ENCODE assay signal across 8 mouse cellular contexts in genomic region chr11:86995625-86996221, GRCm38 (mm10). TPM values are rescaled to one million over a fixed set of nuclear protein-coding genes. Genes with fewer than 3 reads are reported as not detected.
A peak's percentile ranks its signal among the peaks of the same experiment; 100 is the strongest.
DNase-seq lines count a peak whose midpoint lies in the region; ATAC-seq lines count a peak whose summit lies in the region.

No protein-coding gene starts in this region.

- no peak for ATAC-seq in kidney, embryonic 16.5 days (ENCODE audit: low FRiP score, low TSS enrichment)
- ATAC-seq in cerebellum, adult (ENCODE audit: insufficient number of reproducible peaks, low FRiP score, low TSS enrichment) = peak; percentile 67
- ATAC-seq in forebrain, embryonic 13.5 days = no peak

- WGBS in kidney, embryonic 16.5 days = 43% methylated on average over 6 of the region's 6 CpGs
- WGBS in forebrain, embryonic 13.5 days = 21% methylated on average over 6 of the region's 6 CpGs
- WGBS in macrophage (ENCODE audit: missing documents) = 37% methylated on average over 6 of the region's 6 CpGs

- H3K79me2 ChIP-seq in macrophage (ENCODE audit: inconsistent target) = peaks cover 2% of the 10 kb centered on the region; the same call in 1 of the 2 replicates

- no peak overlapping the region for H3K27ac ChIP-seq in kidney, embryonic 16.5 days (ENCODE audit: low read length)
- peak overlapping the region; percentile 52; the same call in 1 of the 2 replicates for H3K27ac ChIP-seq in forebrain, embryonic 13.5 days
- peak overlapping the region; percentile 19 for H3K27ac ChIP-seq in macrophage

- peaks cover 32% of the 10 kb centered on the region for H3K4me1 ChIP-seq in kidney, embryonic 16.5 days (ENCODE audit: insufficient read depth, low read length)
- H3K4me1 ChIP-seq in forebrain, embryonic 13.5 days = peaks cover 32% of the 10 kb centered on the region

- intact Hi-C loops in heart, postnatal 14 days (cut with DNase I) = loop anchor here (10.0 kb wide), 1 partner anchor 101 kb away; no protein-coding TSS in a partner anchor

- peak; percentile 54 for DNase-seq in kidney, adult 11 months
- DNase-seq in heart, postnatal 14 days = peak; percentile 70 to 74
- peak; percentile 54 to 67 for DNase-seq in layer of hippocampus, postnatal 10 days (ENCODE audit: low spot score in 2 of 2)
- DNase-seq in right cerebral cortex, postnatal 36 days (ENCODE audit: low spot score in 2 of 2) = peak; percentile 54 to 74

- no peak overlapping the region for H3K4me2 ChIP-seq in kidney, embryonic 16.5 days (replicated peaks; ENCODE audit: low read depth, low read length)
- H3K4me2 ChIP-seq in forebrain, embryonic 13.5 days = no peak overlapping the region

- no peaks in the 10 kb centered on the region for H3K27me3 ChIP-seq in kidney, embryonic 16.5 days (ENCODE audit: insufficient read depth, low read length)
- H3K27me3 ChIP-seq in forebrain, embryonic 13.5 days = no peaks in the 10 kb centered on the region

- H3K4me3 ChIP-seq in kidney, embryonic 16.5 days (ENCODE audit: low read length) = no peak overlapping the region
- H3K4me3 ChIP-seq in forebrain, embryonic 13.5 days = no peak overlapping the region
- H3K4me3 ChIP-seq in macrophage (ENCODE audit: inconsistent target) = no peak overlapping the region

- no peaks in the 10 kb centered on the region for H3K9me3 ChIP-seq in kidney, embryonic 16.5 days (ENCODE audit: low read length)
- H3K9me3 ChIP-seq in forebrain, embryonic 13.5 days (replicated peaks) = no peaks in the 10 kb centered on the region

- H3K36me3 ChIP-seq in kidney, embryonic 16.5 days (ENCODE audit: insufficient read depth, low read length) = no peaks in the 10 kb centered on the region
- H3K36me3 ChIP-seq in forebrain, embryonic 13.5 days (ENCODE audit: poor library complexity, severe bottlenecking) = no peaks in the 10 kb centered on the region
- no peaks in the 10 kb centered on the region for H3K36me3 ChIP-seq in macrophage (ENCODE audit: inconsistent target)

- H3K9ac ChIP-seq in kidney, embryonic 16.5 days (replicated peaks; ENCODE audit: low read length) = no peak overlapping the region
- H3K9ac ChIP-seq in forebrain, embryonic 13.5 days = peak overlapping the region; percentile 35; the same call in 1 of the 2 replicates

RNA-seq across cellular contexts. Expression of gene Ypel2, which starts 2.2 kb away (rescaled TPM):
- 11.6 and 13.2 TPM in 2 replicates for polyA plus RNA-seq in kidney, embryonic 16.5 days (2015; fragmentation: Nextera tagmentation; extraction: Ambion mirVana)
- polyA plus RNA-seq in forebrain, embryonic 13.5 days (2015; fragmentation: Nextera tagmentation; extraction: Ambion mirVana) = 7.4 and 7.7 TPM in 2 replicates
- total RNA-seq in heart, postnatal 14 days (2021) = 10 to 100 TPM; 24.7 to 24.8 TPM
- total RNA-seq in layer of hippocampus, postnatal 10 days (2021) = 1 to 10 TPM; 7.4 to 8.6 TPM
- 10 to 100 TPM in 2 of 26 experiments, 1 to 10 TPM in 19, under 1 TPM in 5; 0.65 to 14.1 (median 3.8) TPM for total RNA-seq in macrophage (2018; cell fraction: chromatin; rRNA removed)
- total RNA-seq in macrophage (2018; cell fraction: cytosol; rRNA removed) = 1 to 10 TPM in 25 of 26 experiments, under 1 TPM in 1; 0.84 to 9.4 (median 3.3) TPM
- total RNA-seq in macrophage (2018; cell fraction: nucleus; rRNA removed) = 10 to 100 TPM in 4 of 26 experiments, 1 to 10 TPM in 22; 1.4 to 14.7 (median 3.7) TPM
- 1.1 to 6.4 TPM (median 4.0 TPM) in 3 replicates for polyA plus RNA-seq in macrophage (2018)
